In genomic region chr5:105411768-105412167, GRCm38 (mm10) we compare ENCODE assay signal across 18 mouse cellular contexts. TPM values are rescaled to one million over a fixed set of nuclear protein-coding genes. Genes with fewer than 3 reads are reported as not detected.
DNase-seq lines count a peak whose midpoint lies in the region; ATAC-seq and TF ChIP-seq lines count a peak whose summit lies in the region.
"Had no signal": no experiment of that assay in that cellular context is flagged by ENCODE, and none has a peak within 500 bp of the region (broad histone marks: within the 10 kb centered on the region; RNA-seq: fewer than 3 reads in every experiment).

No protein-coding gene starts in this region.

- H3K4me2 ChIP-seq in liver, embryonic 13.5 days, result peak overlapping the region; percentile 65
- H3K4me2 ChIP-seq in liver, postnatal 0 days (ENCODE audit: low read depth, low read length), result 0 out of 2 replicates have a peak overlapping the region, but pooled peaks have one; percentile 3
- H3K4me2 ChIP-seq: embryonic facial prominence, embryonic 12.5 days; forebrain, embryonic 13.5 days; heart, embryonic 12.5 days; hindbrain, embryonic 15.5 days had no signal

- peaks cover 83% of the 10 kb centered on the region for H3K4me1 ChIP-seq in megakaryocyte, embryonic 14.5 days
- H3K4me1 ChIP-seq in liver, embryonic 13.5 days (replicated peaks), result peaks cover 72% of the 10 kb centered on the region
- H3K4me1 ChIP-seq in liver, postnatal 0 days (ENCODE audit: insufficient read depth), result peaks cover 26% of the 10 kb centered on the region

- no peak overlapping the region for H3K4me3 ChIP-seq in gastrocnemius, adult 2 months
- peak overlapping the region; percentile 51 for H3K4me3 ChIP-seq in megakaryocyte, embryonic 14.5 days (replicated peaks)
- H3K4me3 ChIP-seq in liver, embryonic 13.5 days (replicated peaks), result peak overlapping the region; percentile 55; the same call in 1 of the 2 replicates
- H3K4me3 ChIP-seq in liver, postnatal 0 days (ENCODE audit: low read depth, low read length), result no peak overlapping the region
- H3K4me3 ChIP-seq: embryonic facial prominence, embryonic 12.5 days; forebrain, embryonic 13.5 days; heart, embryonic 12.5 days; hindbrain, embryonic 15.5 days had no signal

- intact Hi-C loops in gastrocnemius, adult 2 months (cut with DNase I), result no loop called here

- peaks cover 29% of the 10 kb centered on the region for H3K36me3 ChIP-seq in megakaryocyte, embryonic 14.5 days (replicated peaks; ENCODE audit: low read length)
- 0 out of 2 replicates have a peak, but pooled peaks cover 4% of the 10 kb centered on the region for H3K36me3 ChIP-seq in liver, embryonic 13.5 days
- H3K36me3 ChIP-seq in liver, postnatal 0 days (replicated peaks; ENCODE audit: insufficient read depth, low read length), result no peaks in the 10 kb centered on the region
- H3K36me3 ChIP-seq: embryonic facial prominence, embryonic 12.5 days; heart, embryonic 12.5 days; hindbrain, embryonic 15.5 days had no signal

- ATAC-seq in megakaryocyte, adult 5-6 weeks (ENCODE audit: poor library complexity, severe bottlenecking), result no peak
- ATAC-seq in liver, embryonic 13.5 days (ENCODE audit: low read depth), result no peak
- ATAC-seq in liver, postnatal 0 days, result no peak
- ATAC-seq: forebrain, embryonic 13.5 days; forebrain, postnatal 0 days had no signal

- H3K9ac ChIP-seq in liver, embryonic 13.5 days, result peak overlapping the region; percentile 72
- peak overlapping the region; percentile 21; the same call in 1 of the 2 replicates for H3K9ac ChIP-seq in liver, postnatal 0 days (replicated peaks)
- H3K9ac ChIP-seq: embryonic facial prominence, embryonic 12.5 days; forebrain, embryonic 13.5 days; forebrain, postnatal 0 days; heart, embryonic 12.5 days; hindbrain, embryonic 15.5 days had no signal

- no peaks in the 10 kb centered on the region for H3K27me3 ChIP-seq in megakaryocyte, embryonic 14.5 days (replicated peaks)
- no peaks in the 10 kb centered on the region for H3K27me3 ChIP-seq in liver, embryonic 13.5 days
- H3K27me3 ChIP-seq in liver, postnatal 0 days (ENCODE audit: insufficient read depth, low read length), result no peaks in the 10 kb centered on the region
- H3K27me3 ChIP-seq: heart, embryonic 12.5 days; hindbrain, embryonic 15.5 days had no signal

- peak; percentile 52 for DNase-seq in gastrocnemius, adult 2 months
- no peak for DNase-seq in gastrocnemius, postnatal 25 days
- no peak for DNase-seq in liver, embryonic 13.5 days
- DNase-seq in liver, postnatal 0 days, result no peak
- DNase-seq in kidney, postnatal 4 days, result no peak
- no peak for DNase-seq in urinary bladder, postnatal 36 days (ENCODE audit: low spot score in 2 of 2)
- DNase-seq: adrenal gland, postnatal 10 days; cerebellum, adult 11-12 months; cerebellum, adult 9-10 months; cerebellum, postnatal 25 days; forebrain, postnatal 0 days; heart, postnatal 36 days had no signal

- 75% methylated on average over 2 of the region's 2 CpGs for WGBS in liver, embryonic 13.5 days (ENCODE audit: insufficient replicate concordance)
- WGBS in liver, postnatal 0 days (ENCODE audit: insufficient replicate concordance), result 71% methylated on average over 2 of the region's 2 CpGs

- H3K27ac ChIP-seq in gastrocnemius, adult 2 months, result no peak overlapping the region
- H3K27ac ChIP-seq in liver, embryonic 13.5 days, result peak overlapping the region; percentile 92
- H3K27ac ChIP-seq in liver, postnatal 0 days (ENCODE audit: low read depth), result no peak overlapping the region
- H3K27ac ChIP-seq: embryonic facial prominence, embryonic 12.5 days; forebrain, embryonic 13.5 days; hindbrain, embryonic 15.5 days had no signal

- TF ChIP-seq CTCF in gastrocnemius, adult 2 months (IDR thresholded peaks at IDR 0.05), result no peak
- TF ChIP-seq CTCF in liver, postnatal 0 days (IDR thresholded peaks at IDR 0.05; ENCODE audit: low read depth), result no peak

- no peaks in the 10 kb centered on the region for H3K9me3 ChIP-seq in megakaryocyte, embryonic 14.5 days
- H3K9me3 ChIP-seq in liver, embryonic 13.5 days (replicated peaks), result no peaks in the 10 kb centered on the region
- H3K9me3 ChIP-seq in liver, postnatal 0 days (ENCODE audit: low read length), result no peaks in the 10 kb centered on the region
- H3K9me3 ChIP-seq: embryonic facial prominence, embryonic 12.5 days; forebrain, embryonic 13.5 days; heart, embryonic 12.5 days; hindbrain, embryonic 15.5 days had no signal

- no peak for TF ChIP-seq EP300 in liver, postnatal 0 days (IDR thresholded peaks at IDR 0.05; ENCODE audit: low read depth)

RNA-seq across cellular contexts. Expression of gene Lrrc8b, which starts 3.8 kb away (rescaled TPM):
- 1 to 10 TPM; 1.4 to 2.1 TPM for total RNA-seq in gastrocnemius, adult 2 months (2021)
- 1 to 10 TPM; 1.5 to 2.6 TPM for total RNA-seq in gastrocnemius, postnatal 25 days (2021)
- 1.3 and 1.4 TPM in 2 replicates for polyA plus RNA-seq in megakaryocyte, embryonic 14.5 days (2012; ENCODE audit: insufficient read depth, low replicate concordance)
- total RNA-seq in megakaryocyte, adult 5-6 weeks (2015), result 19.9 and 23.7 TPM in 2 replicates
- 8.1 and 9.6 TPM in 2 replicates for total RNA-seq in megakaryocyte, adult 5-6 weeks (2017)
- 4.1 and 5.7 TPM in 2 replicates for polyA plus RNA-seq in liver, embryonic 13.5 days (2015; fragmentation: Nextera tagmentation; extraction: Ambion mirVana)
- polyA plus RNA-seq in liver, postnatal 0 days (2015; fragmentation: Nextera tagmentation; extraction: Ambion mirVana), result 1.1 and 1.4 TPM in 2 replicates

Comparison
In these comparisons a context has a peak if more than half of its experiments do, and no peak if none do; other contexts are left out.
1. H3K4me3 ChIP-seq: peak in megakaryocyte, embryonic 14.5 days (single experiment) and liver, embryonic 13.5 days (single experiment); none in gastrocnemius, adult 2 months (single experiment) and liver, postnatal 0 days (single experiment).